Mouse (Mus musculus) gastrocnemius, adult 2 months (tissue): ENCODE data around the gene Sec23b. TPM values are rescaled to one million over a fixed set of nuclear protein-coding genes. Genes with fewer than 3 reads are reported as not detected.
A peak's percentile ranks its signal among the peaks of the same experiment; 100 is the strongest.

Experiments used
- DNase-seq: peaks from one replicate; pipeline ENCODE4 v3.0.0; 2022
- H3K27ac ChIP-seq: fragments of 200-600 bp; 2 replicates; pipeline ENCODE4 v1.8.1; 2022; ENCODE audit warnings: mild to moderate bottlenecking
- H3K4me3 ChIP-seq: fragments of 200-600 bp; 2 replicates; pipeline ENCODE4 v1.8.1; 2022; ENCODE audit warnings: mild to moderate bottlenecking, moderate library complexity
- CTCF ChIP-seq: fragments of 200-600 bp; IDR thresholded peaks from 2 replicates; pipeline ENCODE4 v1.8.1; 2022; ENCODE audit warnings: antibody characterized with exemption, mild to moderate bottlenecking, moderate library complexity
- intact Hi-C: fragments of 180-260 bp; cut with DNase I; formaldehyde crosslinking; loops from one replicate; pipeline ENCODE4 v1.15.1; 2025
- microRNA-seq: library from miRNA; unstranded; fragments of <30 nt; microRNA quantifications from one replicate; pipeline ENCODE4 v1.2.0, GENCODE M21; 2021
- total RNA-seq, 2 experiments: library from RNA; stranded (reverse); gene quantifications; 2 replicates each; pipeline ENCODE4 v1.2.3; 2021

Sec23b gene
- total RNA-seq, 2 experiments from 2014 or later = 11.4 to 12.5 TPM

DNA sequence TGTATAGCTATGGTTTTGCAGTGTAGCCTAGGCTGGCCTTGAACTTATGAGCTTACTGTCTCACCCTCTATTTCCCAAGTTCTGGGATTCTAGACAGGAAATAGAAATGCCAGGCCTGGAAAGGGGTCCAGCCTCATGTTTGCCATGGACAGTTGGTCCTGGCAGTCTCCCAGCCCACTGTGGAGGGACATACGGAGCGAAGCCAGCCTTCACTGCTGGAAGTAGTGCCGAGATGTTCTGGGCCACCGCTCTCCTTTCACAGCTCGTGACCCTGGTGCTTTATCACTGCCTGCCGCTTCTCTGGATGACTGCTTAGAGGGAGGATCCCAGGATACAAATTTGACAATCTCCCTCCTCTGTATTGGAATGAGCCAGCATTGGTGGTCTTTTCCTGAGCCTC is 65.5 kb downstream of the Sec23b start:
- intact Hi-C loops = no loop called here
- no peak for TF ChIP-seq CTCF
- no peak overlapping the region for H3K27ac ChIP-seq
- no peak overlapping the region for H3K4me3 ChIP-seq
- no peak for DNase-seq

DNA sequence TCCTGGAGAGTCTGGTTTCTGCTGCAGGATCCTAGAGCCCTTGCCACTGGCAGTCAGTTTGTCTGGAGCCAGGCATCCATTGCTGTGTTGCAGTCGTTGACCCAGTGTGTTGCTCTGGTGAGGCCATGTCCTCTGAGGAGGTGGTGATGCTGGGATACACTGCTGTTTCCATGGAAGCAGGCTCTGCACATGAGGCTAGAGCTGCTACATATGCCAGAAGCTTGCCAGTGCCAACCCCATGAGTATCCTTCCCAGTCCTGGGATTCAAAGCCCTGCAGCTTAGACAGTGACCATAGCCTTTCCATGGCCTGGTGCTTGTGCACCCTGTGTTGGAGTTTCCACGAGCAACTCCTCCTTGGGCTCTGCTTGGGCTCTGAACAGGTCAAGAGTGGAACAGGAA is 77.5 kb downstream of the Sec23b start:
- intact Hi-C loops = no loop called here
- no peak for TF ChIP-seq CTCF
- no peak for DNase-seq
- H3K4me3 ChIP-seq = no peak overlapping the region
- H3K27ac ChIP-seq = no peak overlapping the region

DNA sequence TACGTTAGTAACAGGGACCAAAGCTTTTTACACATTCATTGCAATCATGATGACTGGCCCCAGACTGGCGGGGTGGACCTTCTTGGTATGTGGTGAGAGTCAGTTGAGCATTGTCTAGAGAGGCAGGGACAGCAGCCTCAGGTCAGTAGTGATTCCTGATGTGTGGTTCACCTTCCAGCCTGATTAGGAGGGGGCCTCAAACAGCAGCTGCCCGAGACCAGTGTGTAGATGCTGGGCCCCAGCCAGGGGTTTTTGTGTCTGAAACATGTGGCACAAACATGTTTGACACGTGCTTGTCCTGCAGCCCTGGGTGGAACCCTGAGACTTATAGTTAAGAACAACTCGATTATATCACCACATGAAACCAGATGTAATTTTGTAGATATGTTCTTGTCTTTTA is 78.2 kb downstream of the Sec23b start:
- intact Hi-C loops = no loop called here
- no peak for DNase-seq
- Histone ChIP-seq H3K27ac (0 out of 2 replicates have a peak overlapping the region, but pooled peaks have one; percentile 12), H3K4me3 (no peak overlapping the region)
- no peak for TF ChIP-seq CTCF

DNA sequence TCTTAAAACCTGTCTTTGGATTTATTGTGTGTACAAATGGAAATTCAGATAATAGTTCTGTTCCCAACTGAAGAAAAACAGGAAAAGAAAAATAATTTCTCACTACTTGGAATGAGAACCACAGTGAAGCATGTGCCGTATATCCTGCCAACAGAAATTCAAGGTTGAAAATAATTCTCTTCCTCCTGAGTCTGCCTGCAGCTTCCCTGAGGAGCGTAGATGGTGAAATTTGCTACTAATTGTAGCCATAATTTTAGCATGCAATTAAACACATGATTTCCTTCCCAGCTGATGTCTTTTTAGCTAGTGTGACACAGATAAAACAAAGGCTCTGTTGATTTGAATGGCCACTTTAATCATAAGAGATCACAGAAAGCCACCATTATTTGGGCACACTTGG is 78.7 kb downstream of the Sec23b start:
- DNase-seq = no peak
- no peak for TF ChIP-seq CTCF
- no peak overlapping the region for H3K27ac ChIP-seq
- intact Hi-C loops = no loop called here
- H3K4me3 ChIP-seq = no peak overlapping the region

DNA sequence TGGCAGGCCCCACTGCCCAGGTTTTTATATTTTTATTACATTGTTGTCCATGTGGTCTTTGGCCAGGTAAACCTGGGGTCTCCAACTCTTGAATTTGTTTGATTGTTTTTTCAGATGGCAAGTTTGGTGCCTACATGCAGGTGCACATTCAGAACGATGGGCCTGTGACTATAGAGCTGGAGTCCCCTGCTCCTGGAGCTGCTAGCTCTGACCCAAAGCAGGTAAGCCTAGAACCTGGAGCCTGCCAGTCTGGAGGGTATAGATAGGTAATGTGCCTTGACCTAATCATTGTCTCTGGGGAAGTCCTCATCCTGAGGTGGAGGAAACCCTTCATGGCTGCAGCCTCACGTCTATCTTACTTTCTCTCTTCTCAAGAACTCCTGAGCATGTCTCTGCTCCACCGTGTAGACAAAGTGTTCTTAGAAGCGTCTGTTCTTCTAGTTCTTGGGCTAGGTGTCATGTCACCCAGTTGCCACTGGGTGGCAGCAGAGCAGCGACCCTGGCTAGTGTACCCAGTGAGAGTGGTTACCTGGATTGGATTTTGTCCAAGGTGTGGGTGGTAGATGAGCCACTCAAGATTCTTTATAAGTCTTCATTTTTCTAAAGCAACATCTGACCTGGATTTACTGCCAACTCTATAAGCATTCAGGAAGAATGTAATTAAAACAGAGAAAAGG is 79.8 kb downstream of the Sec23b start:
- intact Hi-C loops = loop anchor here (2.0 kb wide), 1 partner anchor 233 kb away; no protein-coding TSS in a partner anchor
- DNase-seq = peak; percentile 57
- H3K27ac ChIP-seq = no peak overlapping the region
- TF ChIP-seq CTCF = no peak; the same call in 1 of the 2 replicates
- no peak overlapping the region for H3K4me3 ChIP-seq

DNA sequence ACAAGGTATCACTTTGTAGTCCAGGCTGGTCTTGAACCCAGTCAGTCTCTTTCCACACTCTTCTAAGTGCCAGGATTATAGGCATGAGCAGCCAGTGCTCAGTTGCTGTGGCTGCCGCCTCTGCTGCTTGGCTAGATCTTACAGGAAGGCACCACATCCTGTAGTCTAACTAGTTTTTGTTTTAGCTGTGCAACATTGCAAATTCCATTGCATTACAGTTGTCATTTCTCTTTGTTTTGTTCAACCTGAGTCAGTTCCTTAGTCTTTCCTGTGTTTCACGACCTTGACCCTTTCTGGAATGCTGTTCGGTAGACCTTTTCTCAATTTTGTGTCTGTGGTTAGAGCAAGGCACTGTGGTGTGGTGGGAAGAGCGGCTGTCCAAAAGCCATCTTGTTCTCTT is 81.2 kb downstream of the Sec23b start:
- TF ChIP-seq CTCF = no peak
- intact Hi-C loops = loop anchor here (2.0 kb wide), 1 partner anchor 232 kb away; no protein-coding TSS in a partner anchor
- Histone ChIP-seq H3K27ac (no peak overlapping the region), H3K4me3 (no peak overlapping the region)
- no peak for DNase-seq

DNA sequence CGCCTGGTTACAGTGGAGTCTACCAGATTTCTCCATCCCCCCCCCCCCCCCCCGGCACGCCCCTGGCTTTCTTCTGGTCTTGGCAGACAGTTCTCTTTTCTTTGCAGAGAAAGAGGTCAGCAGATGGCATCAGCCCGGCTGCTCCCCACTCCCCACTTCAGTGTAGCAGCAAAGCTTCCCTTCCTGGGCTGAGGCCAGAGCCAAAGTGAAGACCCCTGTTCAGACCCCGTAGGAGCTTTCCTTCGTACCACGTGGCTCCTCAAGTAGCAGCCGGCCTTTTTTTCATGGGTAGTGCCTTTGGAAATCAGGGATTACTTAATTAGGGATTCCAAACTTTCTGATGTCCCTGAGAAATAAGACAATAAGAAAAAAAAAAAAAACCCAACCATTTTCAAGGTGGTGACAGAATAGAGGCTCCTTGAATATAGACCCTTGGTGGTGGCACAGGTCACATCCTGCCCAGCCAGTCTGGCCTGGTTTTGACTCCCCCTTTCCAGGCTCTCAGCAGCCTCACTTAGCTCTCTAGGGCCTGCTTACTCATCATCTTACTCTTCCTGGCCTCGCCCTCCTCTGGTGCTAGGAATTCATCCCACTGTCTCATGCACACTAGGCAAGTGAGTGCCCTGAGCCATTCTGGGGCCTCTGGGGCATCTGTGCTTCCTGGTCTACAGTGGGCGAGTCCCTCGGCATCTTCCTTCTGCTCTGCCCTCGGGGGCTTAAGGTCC is 81.8 kb downstream of the Sec23b start:
- intact Hi-C loops = loop anchor here (2.0 kb wide), 1 partner anchor 231 kb away; no protein-coding TSS in a partner anchor
- no peak for TF ChIP-seq CTCF
- DNase-seq = no peak
- Histone ChIP-seq H3K27ac (no peak overlapping the region; the same call in 1 of the 2 replicates), H3K4me3 (no peak overlapping the region)

DNA sequence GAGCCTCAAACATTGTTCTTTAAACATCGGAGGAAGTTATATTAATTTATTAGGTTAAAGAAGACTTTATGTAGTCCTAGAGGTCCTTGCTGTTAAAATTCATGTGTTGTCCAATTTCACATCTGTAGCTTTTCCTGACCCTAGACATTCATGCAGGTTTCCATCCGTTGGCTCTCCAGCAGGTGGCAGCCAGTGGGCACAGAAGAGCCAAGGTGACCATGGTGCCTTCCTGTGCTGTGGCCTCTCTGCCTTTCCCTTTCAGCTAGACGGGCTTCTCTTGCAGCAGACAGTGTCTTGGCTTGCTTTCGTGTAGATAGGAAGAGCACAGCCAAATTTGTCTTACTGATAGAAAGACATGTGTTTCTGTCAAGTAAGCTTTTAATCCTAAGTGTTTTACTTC is 82.7 kb downstream of the Sec23b start:
- TF ChIP-seq CTCF = peak; percentile 62
- DNase-seq = peak; percentile 43
- H3K4me3 ChIP-seq = no peak overlapping the region
- H3K27ac ChIP-seq = no peak overlapping the region
- intact Hi-C loops = no loop called here

DNA sequence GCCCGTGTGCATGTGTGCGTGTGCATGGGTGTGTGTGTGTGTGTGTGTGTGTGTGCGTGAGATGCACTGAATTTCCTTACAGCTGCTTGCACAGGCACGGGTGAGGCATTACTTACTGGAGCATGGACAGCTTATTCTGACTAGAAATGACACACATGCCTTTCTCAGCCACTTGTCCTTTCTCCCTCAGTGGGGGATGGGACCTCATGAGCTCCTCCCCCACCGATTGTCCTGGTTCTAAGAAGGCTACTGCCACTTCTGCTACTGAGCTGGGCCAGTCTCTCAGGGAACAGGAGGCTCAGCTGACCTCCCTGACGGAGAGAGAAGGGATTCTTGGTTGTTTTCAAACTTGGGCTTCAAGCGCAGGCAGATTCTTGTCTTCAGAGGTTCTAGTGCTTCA is 84.1 kb downstream of the Sec23b start:
- Histone ChIP-seq H3K4me3 (no peak overlapping the region), H3K27ac (no peak overlapping the region)
- no peak for TF ChIP-seq CTCF
- intact Hi-C loops = no loop called here
- DNase-seq = no peak

Small RNA genes within 50 kb of the gene (microRNA-seq; reads per million reads assigned to microRNA genes)
- gene Gm24823 = not detected

Other genes with a start within 250 kb of the Sec23b start
- not detected for gene Ovol2, start 224.1 kb upstream of the Sec23b start, total RNA-seq
- 10 to 100 TPM; 21.3 to 25.4 TPM for gene Kat14, start 187.2 kb upstream of the Sec23b start, total RNA-seq
- 1 to 10 TPM; 5.2 to 8.4 TPM for gene Pet117, start 187.2 kb upstream of the Sec23b start, total RNA-seq
- under 1 TPM; 0.22 to 0.87 TPM for gene Dzank1, start 28.8 kb upstream of the Sec23b start, total RNA-seq
- 10 to 100 TPM in 1 of 2 experiments, 1 to 10 TPM in 1; 8.6 to 10.4 TPM for gene Polr3f, start 28.5 kb upstream of the Sec23b start, total RNA-seq
- gene Rbbp9, start 5.4 kb upstream of the Sec23b start, total RNA-seq = 1 to 10 TPM; 5.5 to 5.7 TPM
- 10 to 100 TPM; 76.4 to 95.3 TPM for gene Smim26, start 37.8 kb downstream of the Sec23b start, total RNA-seq
- gene Dtd1, start 43.7 kb downstream of the Sec23b start, total RNA-seq = 10 to 100 TPM; 11.6 to 12.4 TPM